Mouse (Mus musculus) embryonic facial prominence, embryonic 14.5 days (tissue): ENCODE results near the gene Med27. TPM values are rescaled to one million over a fixed set of nuclear protein-coding genes. Genes with fewer than 3 reads are reported as not detected.
A peak's percentile ranks its signal among the peaks of the same experiment; 100 is the strongest.

Experiments used
- ATAC-seq: fragments of 200-750 bp; cut with Nextera tagmentation; 2 replicates; pipeline ENCODE4 v1.8.0; 2017; ENCODE audit warnings: low read depth, moderate number of reproducible peaks, moderate TSS enrichment
- DNase-seq: peaks from one replicate; pipeline ENCODE4 v3.0.0-alpha.2; 2015; ENCODE audit warnings: low spot score
- H3K27ac ChIP-seq: fragments of 300-500 bp; sonication (generic); replicated peaks from 2 replicates; pipeline ENCODE4 v1.5.1; 2014; ENCODE audit warnings: low read depth, mild to moderate bottlenecking, low read length, moderate library complexity
- H3K27me3 ChIP-seq: fragments of 300-500 bp; sonication (generic); replicated peaks from 2 replicates; pipeline ENCODE4 v1.6.1; 2014; ENCODE audit warnings: low read length; ENCODE audit not compliant: control insufficient read depth, insufficient read depth
- H3K36me3 ChIP-seq: fragments of 300-500 bp; sonication (generic); 2 replicates; pipeline ENCODE4 v1.6.1; 2014; ENCODE audit warnings: low read length, mixed read lengths; ENCODE audit not compliant: control insufficient read depth, insufficient read depth
- H3K4me1 ChIP-seq: fragments of 300-500 bp; sonication (generic); 2 replicates; pipeline ENCODE4 v1.6.1; 2014; ENCODE audit warnings: antibody characterized with exemption, low read length; ENCODE audit not compliant: control insufficient read depth, insufficient read depth
- H3K4me2 ChIP-seq: fragments of 300-500 bp; sonication (generic); 2 replicates; pipeline ENCODE4 v1.6.1; 2014; ENCODE audit warnings: low read depth, mild to moderate bottlenecking, low read length, moderate library complexity, mixed read lengths
- H3K4me3 ChIP-seq: fragments of 300-500 bp; sonication (generic); 2 replicates; pipeline ENCODE4 v1.5.1; 2014; ENCODE audit warnings: low read depth, mild to moderate bottlenecking, low read length
- H3K9ac ChIP-seq: fragments of 300-500 bp; sonication (generic); 2 replicates; pipeline ENCODE4 v1.6.1; 2014; ENCODE audit warnings: low read depth, mild to moderate bottlenecking, low read length, moderate library complexity, mixed read lengths
- H3K9me3 ChIP-seq: fragments of 300-500 bp; sonication (generic); 2 replicates; pipeline ENCODE4 v1.6.1; 2016; ENCODE audit warnings: low read length; ENCODE audit not compliant: control insufficient read depth
- WGBS: fragments of 180-500 bp; shearing (Covaris S2); extraction: QIAGEN DNeasy Blood & Tissue Kit; methylation state at CpG from one replicate; pipeline ENCODE4 v1.1.7; 2014; 5-methylcytosine and 5-hydroxymethylcytosine counted together
- polyA plus RNA-seq: library from polyadenylated mRNA; unstranded; fragments of >200 nt; fragmentation: Nextera tagmentation; extraction: Ambion mirVana; gene quantifications from 2 replicates; pipeline ENCODE4 v1.2.1, GENCODE M21; 2014

The Med27 gene
- polyA plus RNA-seq, 1 experiment from 2014 or later, result 50.9 TPM

DNA sequence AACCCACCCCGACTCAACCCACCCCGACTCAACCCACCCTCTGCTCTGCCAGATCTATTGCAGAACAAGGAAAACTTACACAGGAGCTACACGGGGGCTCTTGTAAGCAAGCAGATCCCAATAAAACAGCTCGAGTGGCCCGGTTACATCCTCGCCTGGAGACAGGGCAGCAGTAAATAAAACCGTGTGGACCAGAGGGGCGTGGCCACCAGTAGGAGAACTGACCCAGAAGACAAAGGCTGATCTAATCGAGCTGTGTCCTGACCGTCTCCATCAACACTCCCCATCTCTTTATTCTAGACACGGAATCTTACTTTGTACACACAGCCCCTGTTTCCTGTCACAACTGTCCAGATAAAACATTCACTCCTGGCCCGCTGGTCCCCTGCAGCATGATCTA, 200.0 kb downstream of the Med27 start:
- H3K36me3 ChIP-seq, result no peaks in the 10 kb centered on the region
- no peak overlapping the region for H3K9ac ChIP-seq
- H3K27me3 ChIP-seq, result no peaks in the 10 kb centered on the region
- no peaks in the 10 kb centered on the region for H3K9me3 ChIP-seq
- ATAC-seq, result no peak
- no peak for DNase-seq
- H3K27ac ChIP-seq, result no peak overlapping the region
- WGBS, result 25% methylated on average over 12 of the region's 12 CpGs
- 0 out of 2 replicates have a peak, but pooled peaks cover 3% of the 10 kb centered on the region for H3K4me1 ChIP-seq
- no peak overlapping the region for H3K4me3 ChIP-seq
- no peak overlapping the region for H3K4me2 ChIP-seq

DNA sequence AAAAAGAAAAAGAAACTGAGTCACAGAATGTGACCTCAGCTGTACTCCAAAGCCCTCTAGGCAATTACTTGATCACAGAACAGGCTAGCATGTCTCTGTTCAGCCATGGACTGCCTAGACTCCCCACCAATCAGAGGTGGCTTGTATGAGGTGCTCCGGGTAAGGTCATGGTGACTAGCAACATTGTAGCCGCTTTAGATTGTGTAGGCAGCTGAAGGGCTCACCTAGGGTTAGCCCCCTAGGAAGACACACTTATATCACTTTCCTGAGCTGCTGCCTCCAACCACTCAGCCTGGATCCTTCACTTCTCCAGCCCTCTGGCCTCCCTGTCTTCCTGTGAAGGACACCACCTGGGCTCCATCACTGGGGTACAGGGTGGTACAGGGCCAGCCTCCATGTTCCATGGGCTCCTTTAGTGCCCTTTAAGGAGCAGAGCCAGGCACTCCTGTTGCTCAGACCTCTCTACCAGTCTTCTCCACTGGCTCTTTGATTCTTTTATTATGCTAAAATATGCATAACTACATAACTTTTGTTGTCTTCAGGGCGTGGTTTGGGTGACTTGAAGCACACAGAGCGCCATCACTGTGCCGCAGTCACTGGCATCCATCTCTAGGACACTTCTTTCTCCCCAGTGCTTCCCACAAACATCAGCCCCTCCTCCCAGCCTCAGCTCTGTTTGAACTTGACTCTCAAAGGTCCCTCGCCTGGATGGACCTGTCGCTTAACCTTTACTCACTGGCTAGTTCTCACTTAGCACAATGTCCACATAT, 205.4 kb downstream of the Med27 start:
- Histone ChIP-seq H3K27me3 (no peaks in the 10 kb centered on the region), H3K4me2 (no peak overlapping the region), H3K36me3 (no peaks in the 10 kb centered on the region), H3K4me1 (no peaks in the 10 kb centered on the region), H3K9me3 (no peaks in the 10 kb centered on the region), H3K9ac (no peak overlapping the region), H3K4me3 (no peak overlapping the region), H3K27ac (no peak overlapping the region)
- ATAC-seq (no peak), DNase-seq (no peak)
- 70% methylated on average over 7 of the region's 7 CpGs for WGBS

DNA sequence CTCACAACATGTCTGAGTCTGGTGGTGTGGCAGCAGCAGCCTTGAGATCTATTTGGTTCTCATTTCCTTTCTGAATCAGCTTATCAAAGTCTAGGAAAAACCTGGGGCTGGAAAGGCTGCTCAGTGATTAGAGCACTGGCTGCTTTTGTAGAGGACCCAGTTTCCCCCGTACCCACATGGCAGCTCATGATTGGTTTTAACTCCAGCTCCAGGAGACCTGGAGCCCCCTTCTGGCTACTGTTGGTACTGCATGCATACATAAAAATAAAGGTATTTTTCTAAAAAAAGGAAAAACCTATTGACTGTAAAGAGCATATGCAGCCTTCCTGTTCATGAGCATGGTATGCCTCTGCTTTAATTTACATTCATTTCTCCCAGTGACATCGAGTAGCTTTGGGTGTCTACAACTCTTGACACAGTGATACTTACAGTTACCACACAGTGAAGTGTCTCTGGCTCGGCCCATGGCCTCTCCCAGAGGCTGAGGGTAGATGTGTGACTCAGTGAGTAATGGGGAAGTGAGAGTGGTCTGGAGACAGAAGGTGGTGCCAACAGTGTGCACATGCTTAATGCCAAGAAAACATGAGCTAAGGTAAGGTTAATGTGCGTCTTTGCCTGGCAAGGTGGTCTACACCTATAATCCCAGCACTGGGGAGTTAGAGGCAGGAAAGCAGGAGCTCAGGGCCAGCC, 207.5 kb downstream of the Med27 start:
- no peak overlapping the region for H3K4me2 ChIP-seq
- H3K9me3 ChIP-seq, result no peaks in the 10 kb centered on the region
- no peaks in the 10 kb centered on the region for H3K36me3 ChIP-seq
- DNase-seq, result no peak
- ATAC-seq, result no peak
- H3K4me3 ChIP-seq, result no peak overlapping the region
- H3K9ac ChIP-seq, result no peak overlapping the region
- H3K4me1 ChIP-seq, result no peaks in the 10 kb centered on the region
- 71% methylated on average over 4 of the region's 4 CpGs for WGBS
- H3K27ac ChIP-seq, result no peak overlapping the region
- H3K27me3 ChIP-seq, result no peaks in the 10 kb centered on the region

DNA sequence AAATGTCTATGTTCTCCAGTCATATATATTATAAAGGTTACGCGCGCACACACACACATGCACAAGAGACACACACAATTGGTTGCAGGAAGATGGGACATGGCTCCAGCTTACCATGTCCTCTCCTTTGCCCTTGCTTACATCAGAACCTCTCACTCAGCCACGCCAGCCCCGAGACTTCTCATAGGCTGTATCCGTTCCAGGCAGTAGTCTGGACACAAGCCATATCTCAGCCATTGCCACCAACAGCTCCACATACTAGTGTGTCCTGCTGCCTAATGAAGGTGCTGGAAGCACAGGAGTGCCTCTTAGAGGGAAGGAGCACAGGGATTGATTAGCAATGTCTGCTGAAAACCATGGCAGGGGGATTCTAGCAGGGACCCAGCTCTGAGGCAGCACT, 211.9 kb downstream of the Med27 start:
- Histone ChIP-seq H3K27ac (no peak overlapping the region), H3K4me3 (no peak overlapping the region), H3K27me3 (no peaks in the 10 kb centered on the region), H3K36me3 (no peaks in the 10 kb centered on the region), H3K4me2 (no peak overlapping the region), H3K4me1 (no peaks in the 10 kb centered on the region), H3K9me3 (no peaks in the 10 kb centered on the region), H3K9ac (no peak overlapping the region)
- 87% methylated on average over 6 of the region's 6 CpGs for WGBS
- no peak for ATAC-seq
- DNase-seq, result no peak

DNA sequence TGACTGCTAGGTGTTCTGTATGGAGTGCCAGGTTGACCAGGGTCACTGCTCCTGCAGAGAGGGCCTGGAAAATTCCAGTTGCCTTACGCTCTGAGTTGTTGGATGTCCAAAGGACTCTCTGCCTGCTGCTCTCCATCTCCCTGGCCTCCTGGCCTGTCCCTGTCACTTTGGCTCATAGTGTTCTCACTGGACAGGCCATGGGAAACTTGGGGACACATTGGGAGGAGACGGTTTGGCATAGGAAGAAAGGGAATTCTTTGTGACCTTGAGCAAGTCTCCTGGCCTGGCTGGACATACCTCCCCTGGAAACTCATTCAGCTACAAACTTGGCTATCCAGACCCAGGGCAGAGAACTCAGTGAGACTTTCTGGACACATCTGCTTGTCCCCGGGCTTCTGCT, 213.3 kb downstream of the Med27 start:
- Histone ChIP-seq H3K4me1 (no peaks in the 10 kb centered on the region), H3K4me3 (no peak overlapping the region), H3K27ac (no peak overlapping the region), H3K27me3 (no peaks in the 10 kb centered on the region), H3K9ac (no peak overlapping the region), H3K4me2 (no peak overlapping the region), H3K9me3 (no peaks in the 10 kb centered on the region), H3K36me3 (no peaks in the 10 kb centered on the region)
- DNase-seq (no peak), ATAC-seq (no peak)
- 82% methylated on average over 3 of the region's 3 CpGs for WGBS

DNA sequence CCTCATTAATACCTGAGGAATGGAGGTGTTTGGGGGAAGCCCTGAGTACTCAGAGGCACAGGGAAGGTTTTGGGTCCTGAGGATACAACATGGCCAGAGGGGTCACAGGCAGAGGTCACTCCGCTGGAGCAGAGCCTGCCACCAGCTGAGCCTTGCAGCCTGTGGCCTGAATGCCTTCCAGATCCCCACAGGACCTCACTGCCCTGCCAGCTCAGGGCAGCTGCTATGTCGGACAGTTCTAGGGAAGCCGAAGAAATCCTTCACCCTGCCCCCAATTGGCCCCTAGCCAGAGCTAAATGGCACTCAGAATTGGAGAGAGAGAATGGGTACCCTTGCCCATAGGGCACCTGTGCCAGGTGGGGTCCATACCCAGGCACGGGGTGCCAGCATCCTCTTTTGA, 214.8 kb downstream of the Med27 start:
- no peak overlapping the region for H3K27ac ChIP-seq
- no peak for DNase-seq
- H3K4me2 ChIP-seq, result no peak overlapping the region
- no peaks in the 10 kb centered on the region for H3K4me1 ChIP-seq
- no peak overlapping the region for H3K4me3 ChIP-seq
- no peaks in the 10 kb centered on the region for H3K27me3 ChIP-seq
- no peak overlapping the region for H3K9ac ChIP-seq
- H3K36me3 ChIP-seq, result no peaks in the 10 kb centered on the region
- ATAC-seq, result no peak
- 63% methylated on average over 4 of the region's 4 CpGs for WGBS
- H3K9me3 ChIP-seq, result no peaks in the 10 kb centered on the region; the same call in 1 of the 2 replicates

DNA sequence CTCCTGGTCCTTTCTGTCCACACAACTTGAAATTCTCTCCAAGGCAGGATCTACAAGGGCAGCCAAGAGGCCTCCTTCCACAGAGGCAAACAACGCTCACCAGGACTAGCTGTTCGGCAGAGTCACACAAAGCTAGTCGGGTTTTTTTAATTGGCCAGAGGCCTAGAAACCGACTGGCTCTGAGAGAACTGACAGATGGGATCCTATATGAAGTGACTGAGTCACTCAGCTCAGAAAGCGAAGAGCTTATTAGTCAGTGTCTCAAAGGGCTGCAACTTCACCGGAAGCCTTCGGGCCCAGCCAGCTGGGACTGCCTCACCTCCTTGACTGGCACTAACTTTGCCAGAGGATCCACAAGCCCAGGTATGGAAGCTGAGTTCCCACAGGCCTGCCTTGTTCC, 217.4 kb downstream of the Med27 start:
- Histone ChIP-seq H3K9ac (no peak overlapping the region), H3K4me2 (no peak overlapping the region), H3K27me3 (no peaks in the 10 kb centered on the region), H3K4me3 (no peak overlapping the region), H3K9me3 (no peaks in the 10 kb centered on the region; the same call in 1 of the 2 replicates), H3K36me3 (no peaks in the 10 kb centered on the region), H3K4me1 (no peaks in the 10 kb centered on the region), H3K27ac (no peak overlapping the region)
- 56% methylated on average over 7 of the region's 7 CpGs for WGBS
- DNase-seq (peak; percentile 34), ATAC-seq (no peak)

DNA sequence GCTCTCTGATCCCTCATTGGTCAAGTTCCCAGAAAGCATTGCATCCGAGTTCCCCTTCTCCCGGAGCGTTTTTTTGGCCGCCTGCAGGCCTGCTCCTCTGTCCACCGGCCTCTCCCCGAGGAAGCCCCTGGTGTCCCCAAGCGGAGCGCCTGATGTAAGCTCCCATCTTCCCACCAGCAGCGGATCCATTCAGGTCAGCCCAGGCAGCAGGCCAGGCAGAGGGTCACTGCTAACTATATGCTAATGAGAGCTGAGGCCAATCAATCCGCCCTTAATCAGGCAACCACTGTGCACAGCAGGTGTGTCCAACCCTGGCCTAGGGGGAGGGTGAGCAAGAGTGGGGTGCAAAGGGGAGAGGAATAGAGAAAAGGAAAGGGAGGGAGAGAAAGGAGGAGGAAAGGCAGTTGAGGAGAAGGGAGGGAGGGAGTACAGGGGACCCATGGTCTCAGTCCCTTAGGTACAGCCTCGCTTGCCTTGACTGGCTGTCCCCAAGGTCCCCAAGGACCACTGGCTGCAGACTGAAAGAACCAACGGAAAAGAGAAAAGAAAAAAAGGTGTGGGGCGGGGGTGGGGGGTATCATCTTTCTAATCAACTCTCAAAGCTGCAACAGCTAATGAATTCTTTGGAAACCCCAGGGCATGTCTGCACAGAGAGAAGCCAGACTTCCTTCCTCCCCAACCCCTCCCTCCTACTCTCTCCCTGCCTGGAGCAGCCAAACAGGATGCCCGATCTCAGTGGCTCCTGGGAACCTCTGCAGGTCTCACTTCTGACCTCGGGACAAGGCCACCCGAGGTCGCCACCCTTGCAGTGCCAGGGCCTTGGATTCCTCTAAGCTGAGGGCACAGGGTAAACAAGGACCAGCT, 219.2 kb downstream of the Med27 start:
- no peak overlapping the region for H3K27ac ChIP-seq
- no peaks in the 10 kb centered on the region for H3K4me1 ChIP-seq
- no peaks in the 10 kb centered on the region for H3K36me3 ChIP-seq
- 9% methylated on average over 17 of the region's 17 CpGs for WGBS
- H3K4me3 ChIP-seq, result no peak overlapping the region
- no peaks in the 10 kb centered on the region for H3K27me3 ChIP-seq
- no peak overlapping the region for H3K4me2 ChIP-seq
- ATAC-seq, result peak; percentile 67
- no peaks in the 10 kb centered on the region; the same call in 1 of the 2 replicates for H3K9me3 ChIP-seq
- H3K9ac ChIP-seq, result no peak overlapping the region
- DNase-seq, result peak; percentile 55
